Mouse (Mus musculus) heart, embryonic 15.5 days (tissue): ENCODE measurements around the gene Dach2. TPM values are rescaled to one million over a fixed set of nuclear protein-coding genes. Genes with fewer than 3 reads are reported as not detected.

Experiments
- polyA plus RNA-seq: library from polyadenylated mRNA; unstranded; fragments of >200 nt; fragmentation: Nextera tagmentation; extraction: Ambion mirVana; gene quantifications from 2 replicates; pipeline ENCODE4 v1.2.1, GENCODE M21; 2015

Gene Dach2
- polyA plus RNA-seq, 1 experiment from 2014 or later = 0.19 TPM

Other genes starting within 250 kb of the Dach2 start
- gene Chm, start 112.0 kb upstream of the Dach2 start, polyA plus RNA-seq = 8.3 and 9.0 TPM in 2 replicates